8 mouse cellular contexts compared by ENCODE assay signal in the genomic region with DNA sequence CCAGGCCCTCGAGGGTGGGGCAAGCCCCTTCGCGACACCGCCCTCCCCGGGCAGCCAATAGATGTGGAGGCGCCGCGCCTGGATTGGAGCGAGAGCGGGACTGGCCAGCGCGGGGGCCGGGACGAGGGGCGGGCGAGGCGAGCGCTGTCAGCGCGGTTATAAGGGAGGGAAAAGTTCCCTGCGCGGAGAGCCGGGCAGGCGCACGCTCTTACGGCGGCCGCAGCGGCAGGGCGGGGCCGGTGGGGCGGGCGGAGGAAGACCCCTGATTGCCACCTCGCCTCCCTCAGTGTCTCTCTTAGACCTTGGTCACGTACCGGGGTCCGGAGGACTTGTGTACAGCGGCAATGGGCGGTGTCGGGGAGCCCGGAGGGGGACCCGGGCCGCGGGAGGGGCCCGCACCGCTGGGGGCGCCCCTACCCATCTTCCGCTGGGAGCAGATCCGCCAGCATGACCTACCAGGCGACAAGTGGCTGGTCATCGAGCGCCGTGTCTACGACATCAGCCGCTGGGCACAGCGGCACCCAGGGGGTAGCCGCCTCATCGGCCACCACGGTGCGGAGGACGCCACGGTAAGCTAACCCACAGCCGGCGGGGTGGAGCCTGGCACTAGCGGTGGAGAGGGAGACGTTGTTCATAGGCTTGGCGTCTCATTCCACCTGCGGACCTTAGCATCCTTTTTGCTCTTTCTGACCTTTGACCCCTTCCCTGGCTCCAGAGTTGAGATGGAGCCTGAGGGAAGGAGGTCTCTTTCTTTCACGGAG. TPM values are rescaled to one million over a fixed set of nuclear protein-coding genes. Genes with fewer than 3 reads are reported as not detected.
DNase-seq lines count a peak whose midpoint lies in the region; ATAC-seq lines count a peak whose summit lies in the region.

Gene Fads3 (plus strand): TSS at position 182 of the 761 bp plus-strand sequence.

- H3K4me2 ChIP-seq in intestine, embryonic 14.5 days (ENCODE audit: low read length), result peak within 1 kb of the TSS; percentile 91

- no peaks in the 10 kb centered on the region for H3K9me3 ChIP-seq in intestine, embryonic 14.5 days (ENCODE audit: control insufficient read depth, low read length)

- peaks cover 22% of the 10 kb centered on the region for H3K4me1 ChIP-seq in intestine, embryonic 14.5 days (replicated peaks; ENCODE audit: control insufficient read depth, insufficient read depth, low read length)

- WGBS in intestine, embryonic 14.5 days, result under 1% methylated on average over 65 of the region's 69 CpGs

- H3K36me3 ChIP-seq in intestine, embryonic 14.5 days (ENCODE audit: control insufficient read depth, insufficient read depth, low read length), result no peaks in the 10 kb centered on the region

- DNase-seq in adrenal gland, adult 8-10 months, result peak; percentile 71
- peak; percentile 61 for DNase-seq in embryo, embryonic 11.5 days (ENCODE audit: low read depth, low spot score)
- DNase-seq in gastrocnemius, postnatal 36 days, result peak; percentile 72 to 83
- peak; percentile 84 for DNase-seq in intestine, embryonic 14.5 days (ENCODE audit: low spot score)
- DNase-seq in left cerebral cortex, postnatal 36 days (ENCODE audit: low spot score in 2 of 2), result peak; percentile 79 to 84
- DNase-seq in right cerebral cortex, postnatal 25 days, result peak; percentile 85
- DNase-seq in yolk sac, embryonic 10.5 days (ENCODE audit: low spot score), result peak; percentile 91

- H3K9ac ChIP-seq in intestine, embryonic 14.5 days (ENCODE audit: low read length), result peak within 1 kb of the TSS; percentile 57

- ATAC-seq in intestine, embryonic 14.5 days (replicated peaks; ENCODE audit: low FRiP score, low TSS enrichment, low read depth), result peak; percentile 90
- peak; percentile 24; the same call in 1 of the 2 replicates for ATAC-seq in megakaryocyte-erythroid progenitor cell, adult 5-6 weeks (replicated peaks; ENCODE audit: low FRiP score, low TSS enrichment, poor library complexity, severe bottlenecking)

- 0 out of 2 replicates have a peak within 1 kb of the TSS, but pooled peaks have one; percentile 17 for H3K27ac ChIP-seq in intestine, embryonic 14.5 days (ENCODE audit: low read depth)

- no peaks in the 10 kb centered on the region for H3K27me3 ChIP-seq in intestine, embryonic 14.5 days (replicated peaks; ENCODE audit: control insufficient read depth, insufficient read depth, low read length)

- H3K4me3 ChIP-seq in intestine, embryonic 14.5 days (ENCODE audit: low read depth, low read length), result peak within 1 kb of the TSS; percentile 64

- intact Hi-C loops in gastrocnemius, postnatal 36 days (cut with DNase I), result loop anchor here (5.0 kb wide), 1 partner anchor 61 kb away; the partner anchor contains the start of gene Fads2
- intact Hi-C loops in left cerebral cortex, postnatal 36 days (cut with DNase I), result loop anchor here (5.0 kb wide), 1 partner anchor 141 kb away; the partner anchor contains the start of gene Fads1

RNA-seq across cellular contexts. Expression of gene Fads3, which starts in this region (rescaled TPM):
- 10 to 100 TPM in 3 of 4 experiments, 1 to 10 TPM in 1; 9.9 to 55.1 (median 22.0) TPM for total RNA-seq in adrenal gland, adult 8-10 months (2022)
- total RNA-seq in gastrocnemius, postnatal 36 days (2021), result 1 to 10 TPM; 2.4 to 2.9 TPM
- polyA plus RNA-seq in intestine, embryonic 14.5 days (2014; fragmentation: Nextera tagmentation; extraction: Ambion mirVana), result 8.4 and 11.5 TPM in 2 replicates
- total RNA-seq in left cerebral cortex, postnatal 36 days (2021), result 10 to 100 TPM; 26.1 to 29.6 TPM
- total RNA-seq in megakaryocyte-erythroid progenitor cell, adult 5-6 weeks (2014; fragmentation: Nextera tagmentation), result 22.8 and 23.9 TPM in 2 replicates
- 15.9 and 18.7 TPM in 2 replicates for total RNA-seq in megakaryocyte-erythroid progenitor cell, adult 5-6 weeks (2017)

Comparison
In these comparisons a context has a peak if more than half of its experiments do, and no peak if none do; other contexts are left out.
1. Peak in every context shown above with its lines: DNase-seq, ATAC-seq, H3K4me3 ChIP-seq and H3K27ac ChIP-seq.